Mouse (Mus musculus) bone marrow macrophage, adult 2 months (primary cell): Measurements from ENCODE around the gene Slc25a16.

Experiments
- CTCF ChIP-seq: IDR thresholded peaks from 2 replicates; pipeline ENCODE4 v1.5.1; 2012; ENCODE audit warnings: low read depth, mild to moderate bottlenecking, low read length, moderate library complexity
- POLR2A ChIP-seq: IDR thresholded peaks from 2 replicates; pipeline ENCODE4 v1.6.1; 2012; ENCODE audit warnings: mild to moderate bottlenecking, low read depth, low read length, borderline replicate concordance

DNA sequence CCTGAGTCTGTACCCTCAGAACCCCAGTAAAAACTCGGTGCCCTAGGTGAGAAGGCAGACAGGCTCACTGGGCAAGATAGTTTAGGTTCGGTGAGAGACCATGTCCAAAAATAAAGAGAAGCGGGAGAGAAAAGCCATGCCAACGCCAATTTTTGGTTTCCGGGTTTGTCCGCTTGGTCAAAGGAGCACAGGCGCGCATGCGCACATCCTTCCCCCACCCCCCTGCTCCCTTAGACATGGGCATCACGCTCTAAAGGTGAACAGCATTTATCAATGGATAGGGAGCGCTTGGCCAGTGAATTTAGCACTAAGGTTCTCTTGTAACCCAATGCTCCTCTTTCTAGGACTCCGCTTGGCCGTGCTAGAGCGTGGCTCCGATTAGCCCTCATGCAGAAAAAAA is 70.2 kb downstream of the Slc25a16 start:
- TF ChIP-seq CTCF: no peak
- TF ChIP-seq POLR2A: no peak
